Mouse (Mus musculus): Measurements from ENCODE around the gene Tshr. TPM values are rescaled to one million over a fixed set of nuclear protein-coding genes. Genes with fewer than 3 reads are reported as not detected.

The Tshr gene
- polyA plus RNA-seq, 2 experiments, result 0.34 to 0.62 TPM

GRCm38 (mm10) chr12:91416828-91417227, 32.5 kb downstream of the Tshr start:
- Histone ChIP-seq H3K36me3 (ENCODE audit: control insufficient read depth, insufficient read depth, low read length) (no peaks in the 10 kb centered on the region), H3K4me3 (replicated peaks; ENCODE audit: low read length) (no peak overlapping the region), H3K4me1 (ENCODE audit: control insufficient read depth, insufficient read depth, low read length) (no peaks in the 10 kb centered on the region), H3K9ac (ENCODE audit: low read depth, low read length, severe bottlenecking) (no peak overlapping the region), H3K9me3 (ENCODE audit: control insufficient read depth, low read length) (no peaks in the 10 kb centered on the region), H3K27me3 (ENCODE audit: control insufficient read depth, insufficient read depth, low read length) (no peaks in the 10 kb centered on the region), H3K4me2 (replicated peaks; ENCODE audit: low read depth, low read length, severe bottlenecking) (no peak overlapping the region), H3K27ac (replicated peaks; ENCODE audit: low read depth, low read length) (no peak overlapping the region)
- WGBS, result 93% methylated on average over 7 of the region's 7 CpGs
- no peak for TF ChIP-seq POLR2A (IDR thresholded peaks at IDR 0.05; ENCODE audit: borderline replicate concordance, extremely low read depth, insufficient read depth, insufficient read length)
- DNase-seq (ENCODE audit: low spot score) (no peak), ATAC-seq (ENCODE audit: low FRiP score, low read depth) (no peak)

GRCm38 (mm10) chr12:91418791-91419190, 34.4 kb downstream of the Tshr start:
- Histone ChIP-seq H3K27me3 (ENCODE audit: control insufficient read depth, insufficient read depth, low read length) (no peaks in the 10 kb centered on the region), H3K27ac (replicated peaks; ENCODE audit: low read depth, low read length) (no peak overlapping the region), H3K4me3 (replicated peaks; ENCODE audit: low read length) (no peak overlapping the region), H3K4me1 (ENCODE audit: control insufficient read depth, insufficient read depth, low read length) (no peaks in the 10 kb centered on the region), H3K36me3 (ENCODE audit: control insufficient read depth, insufficient read depth, low read length) (no peaks in the 10 kb centered on the region), H3K9me3 (ENCODE audit: control insufficient read depth, low read length) (no peaks in the 10 kb centered on the region), H3K9ac (ENCODE audit: low read depth, low read length, severe bottlenecking) (no peak overlapping the region), H3K4me2 (replicated peaks; ENCODE audit: low read depth, low read length, severe bottlenecking) (no peak overlapping the region)
- 50% methylated on average over 7 of the region's 7 CpGs for WGBS
- peak; percentile 34 for DNase-seq (ENCODE audit: low spot score)
- TF ChIP-seq POLR2A (IDR thresholded peaks at IDR 0.05; ENCODE audit: borderline replicate concordance, extremely low read depth, insufficient read depth, insufficient read length), result no peak
- no peak for ATAC-seq (ENCODE audit: low FRiP score, low read depth)

GRCm38 (mm10) chr12:91421272-91421671, 36.9 kb downstream of the Tshr start:
- WGBS, result 34% methylated on average over 9 of the region's 9 CpGs
- no peaks in the 10 kb centered on the region for H3K27me3 ChIP-seq (ENCODE audit: control insufficient read depth, insufficient read depth, low read length)
- TF ChIP-seq POLR2A (IDR thresholded peaks at IDR 0.05; ENCODE audit: borderline replicate concordance, extremely low read depth, insufficient read depth, insufficient read length), result no peak
- no peaks in the 10 kb centered on the region for H3K4me1 ChIP-seq (ENCODE audit: control insufficient read depth, insufficient read depth, low read length)
- H3K9me3 ChIP-seq (ENCODE audit: control insufficient read depth, low read length), result no peaks in the 10 kb centered on the region
- H3K4me2 ChIP-seq (replicated peaks; ENCODE audit: low read depth, low read length, severe bottlenecking), result no peak overlapping the region
- H3K9ac ChIP-seq (ENCODE audit: low read depth, low read length, severe bottlenecking), result no peak overlapping the region
- H3K4me3 ChIP-seq (replicated peaks; ENCODE audit: low read length), result no peak overlapping the region
- DNase-seq (ENCODE audit: low spot score) (no peak), ATAC-seq (ENCODE audit: low FRiP score, low read depth) (no peak)
- H3K36me3 ChIP-seq (ENCODE audit: control insufficient read depth, insufficient read depth, low read length), result no peaks in the 10 kb centered on the region
- no peak overlapping the region for H3K27ac ChIP-seq (replicated peaks; ENCODE audit: low read depth, low read length)

GRCm38 (mm10) chr12:91423125-91423820, 38.9 kb downstream of the Tshr start:
- H3K27ac ChIP-seq (replicated peaks; ENCODE audit: low read depth, low read length), result no peak overlapping the region
- whole genome bisulfite sequencing, result 80% methylated on average over 11 of the region's 11 CpGs
- H3K4me3 ChIP-seq (replicated peaks; ENCODE audit: low read length), result no peak overlapping the region
- no peak overlapping the region for H3K4me2 ChIP-seq (replicated peaks; ENCODE audit: low read depth, low read length, severe bottlenecking)
- H3K9me3 ChIP-seq (ENCODE audit: control insufficient read depth, low read length), result no peaks in the 10 kb centered on the region
- H3K9ac ChIP-seq (ENCODE audit: low read depth, low read length, severe bottlenecking), result no peak overlapping the region
- TF ChIP-seq POLR2A (IDR thresholded peaks at IDR 0.05; ENCODE audit: borderline replicate concordance, extremely low read depth, insufficient read depth, insufficient read length), result no peak
- H3K36me3 ChIP-seq (ENCODE audit: control insufficient read depth, insufficient read depth, low read length), result no peaks in the 10 kb centered on the region
- no peaks in the 10 kb centered on the region for H3K4me1 ChIP-seq (ENCODE audit: control insufficient read depth, insufficient read depth, low read length)
- peak; percentile 7 for DNase-seq (ENCODE audit: low spot score)
- ATAC-seq (ENCODE audit: low FRiP score, low read depth), result no peak
- no peaks in the 10 kb centered on the region for H3K27me3 ChIP-seq (ENCODE audit: control insufficient read depth, insufficient read depth, low read length)

GRCm38 (mm10) chr12:91426499-91426898, 42.1 kb downstream of the Tshr start:
- Histone ChIP-seq H3K4me2 (replicated peaks; ENCODE audit: low read depth, low read length, severe bottlenecking) (no peak overlapping the region), H3K36me3 (ENCODE audit: control insufficient read depth, insufficient read depth, low read length) (no peaks in the 10 kb centered on the region), H3K9ac (ENCODE audit: low read depth, low read length, severe bottlenecking) (no peak overlapping the region), H3K27ac (replicated peaks; ENCODE audit: low read depth, low read length) (no peak overlapping the region), H3K9me3 (ENCODE audit: control insufficient read depth, low read length) (no peaks in the 10 kb centered on the region), H3K4me3 (replicated peaks; ENCODE audit: low read length) (no peak overlapping the region), H3K4me1 (ENCODE audit: control insufficient read depth, insufficient read depth, low read length) (no peaks in the 10 kb centered on the region), H3K27me3 (ENCODE audit: control insufficient read depth, insufficient read depth, low read length) (no peaks in the 10 kb centered on the region)
- 60% methylated on average over 4 of the region's 4 CpGs for WGBS
- DNase-seq (ENCODE audit: low spot score), result no peak
- TF ChIP-seq POLR2A (IDR thresholded peaks at IDR 0.05; ENCODE audit: borderline replicate concordance, extremely low read depth, insufficient read depth, insufficient read length), result no peak
- ATAC-seq (ENCODE audit: low FRiP score, low read depth), result no peak

Measured in limb, embryonic 14.5 days (tissue).